Mouse (Mus musculus): ENCODE data around the gene Ubxn1.

GRCm38 (mm10) chr19:8841012-8841411 is 30.3 kb upstream of the Ubxn1 start:
- no peak for TF ChIP-seq POU5F1 (IDR thresholded peaks at IDR 0.05; ENCODE audit: borderline replicate concordance, low read length)
- no peak for TF ChIP-seq CTCF (conservative IDR thresholded peaks at IDR 0.05; ENCODE audit: low read length)
- TF ChIP-seq NANOG (IDR thresholded peaks at IDR 0.05; ENCODE audit: borderline replicate concordance, low read length) = no peak
